Mouse (Mus musculus): ENCODE results near the gene Heatr5a. TPM values are rescaled to one million over a fixed set of nuclear protein-coding genes. Genes with fewer than 3 reads are reported as not detected.

Heatr5a gene
- total and polyA plus RNA-seq, 3 experiments = 20.6 to 23.6 (median 21.4) TPM

DNA sequence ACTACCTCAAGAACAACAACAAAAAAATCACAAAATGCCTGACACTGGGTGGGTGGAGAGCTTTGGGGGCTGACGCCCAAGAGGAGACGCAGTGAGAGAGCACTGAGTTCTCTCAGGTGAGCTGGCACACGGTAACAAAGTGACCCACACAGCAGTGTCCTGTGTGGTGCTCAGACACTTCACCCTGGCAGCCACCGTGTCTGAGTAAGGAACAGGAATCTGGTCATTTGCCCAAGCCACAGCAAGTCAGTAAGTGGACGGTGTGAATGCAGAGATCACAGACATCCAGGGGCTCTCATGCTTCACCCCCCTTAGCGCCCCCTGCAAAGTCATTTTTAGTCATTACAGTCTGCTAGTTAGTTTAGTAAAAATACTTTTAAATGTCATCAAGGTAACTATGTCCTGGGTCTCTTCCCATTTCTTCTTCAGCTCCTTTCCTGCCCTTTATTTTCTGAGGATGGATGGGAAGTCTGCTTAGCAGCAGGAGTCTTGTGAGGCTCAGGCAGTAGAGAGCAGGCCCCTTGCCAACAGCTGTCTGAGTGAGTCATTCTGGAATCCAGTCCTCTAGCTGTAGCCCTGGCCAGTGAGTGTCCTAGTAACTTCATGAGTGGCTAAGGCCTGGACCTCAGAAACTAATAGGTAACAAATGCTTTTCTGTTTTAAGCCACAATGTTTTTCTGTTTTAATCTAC lies 88.4 kb downstream of the Heatr5a start:
- H3K27ac ChIP-seq = no peak overlapping the region
- TF ChIP-seq POLR2A (IDR thresholded peaks at IDR 0.05; ENCODE audit: insufficient read depth, low read depth, low read length) (no peak), EP300 (IDR thresholded peaks at IDR 0.05; ENCODE audit: insufficient read depth, low read depth, low read length) (no peak), CTCF (IDR thresholded peaks at IDR 0.05) (no peak)
- H3K27me3 ChIP-seq (ENCODE audit: control insufficient read depth, insufficient read depth, low read length) = no peaks in the 10 kb centered on the region
- H3K79me2 ChIP-seq (replicated peaks; ENCODE audit: control insufficient read depth, insufficient read depth, low read length) = no peaks in the 10 kb centered on the region
- peak; percentile 57 to 72 for DNase-seq
- 67% methylated on average over 6 of the region's 6 CpGs for WGBS
- no peak overlapping the region for H3K9ac ChIP-seq (ENCODE audit: low read depth, low read length)
- H3K4me1 ChIP-seq (ENCODE audit: control insufficient read depth, insufficient read depth, low read length) = peaks cover 1% of the 10 kb centered on the region
- H3K4me3 ChIP-seq = no peak overlapping the region
- intact Hi-C loops (cut with DNase I) = loop anchor here (2.0 kb wide), 1 partner anchor 54 kb away; the partner anchor contains the start of gene Hectd1
- no peaks in the 10 kb centered on the region for H3K36me3 ChIP-seq (ENCODE audit: control insufficient read depth, insufficient read depth, low read length)

DNA sequence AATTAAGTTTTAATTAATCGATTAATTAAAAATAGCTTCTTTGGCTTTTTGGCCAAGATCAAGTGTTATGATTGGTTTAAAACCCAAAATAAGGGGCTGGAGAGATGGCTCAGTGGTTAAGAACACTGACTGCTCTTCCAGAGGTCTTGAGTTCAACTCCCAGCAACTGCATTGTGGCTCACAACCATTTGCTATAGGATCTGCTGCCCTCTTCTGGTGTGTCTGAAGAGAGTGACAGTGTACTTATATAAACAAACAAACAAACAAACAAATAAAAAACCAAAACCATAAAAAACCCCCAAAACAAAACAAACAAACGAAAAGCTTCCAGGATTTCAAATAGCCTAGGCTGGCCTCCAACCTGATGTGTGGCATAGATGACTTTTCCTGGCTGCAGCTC lies 89.3 kb downstream of the Heatr5a start:
- Histone ChIP-seq H3K36me3 (ENCODE audit: control insufficient read depth, insufficient read depth, low read length) (no peaks in the 10 kb centered on the region), H3K4me1 (ENCODE audit: control insufficient read depth, insufficient read depth, low read length) (peaks cover 1% of the 10 kb centered on the region), H3K9ac (ENCODE audit: low read depth, low read length) (no peak overlapping the region), H3K27ac (no peak overlapping the region), H3K4me3 (no peak overlapping the region), H3K79me2 (replicated peaks; ENCODE audit: control insufficient read depth, insufficient read depth, low read length) (no peaks in the 10 kb centered on the region), H3K27me3 (ENCODE audit: control insufficient read depth, insufficient read depth, low read length) (no peaks in the 10 kb centered on the region)
- WGBS = 93% methylated on average over 2 of the region's 2 CpGs
- intact Hi-C loops (cut with DNase I) = loop anchor here (2.0 kb wide), 1 partner anchor 53 kb away; the partner anchor contains the start of gene Hectd1
- no peak for DNase-seq
- TF ChIP-seq EP300 (IDR thresholded peaks at IDR 0.05; ENCODE audit: insufficient read depth, low read depth, low read length) (no peak), CTCF (IDR thresholded peaks at IDR 0.05) (peak; percentile 46)

- 55% methylated on average over 11 of the region's 11 CpGs for WGBS
These were observed 99.5 kb downstream of the Heatr5a start for GRCm38 (mm10) chr12:51871446-51872144.

DNA sequence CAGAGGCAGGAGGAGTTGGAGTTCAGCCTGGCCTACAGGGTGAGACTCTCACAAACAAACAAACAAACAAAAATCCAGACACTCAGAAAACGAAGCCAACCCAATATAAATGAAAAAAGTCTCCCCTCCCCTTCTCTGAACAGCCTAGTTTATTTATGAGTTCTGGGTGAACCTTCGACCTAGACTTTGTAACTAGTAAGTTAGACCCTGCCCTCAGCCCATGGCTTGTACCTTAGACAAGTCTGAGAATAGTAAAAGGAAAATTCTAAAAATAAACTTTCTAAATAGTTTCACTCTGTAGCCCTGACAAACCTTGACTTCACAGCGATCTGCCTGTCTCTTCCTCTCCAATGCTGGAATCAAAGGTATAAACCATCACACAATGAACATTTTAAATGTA lies 101.6 kb downstream of the Heatr5a start:
- TF ChIP-seq CTCF (IDR thresholded peaks at IDR 0.05) (no peak), POLR2A (IDR thresholded peaks at IDR 0.05; ENCODE audit: insufficient read depth, low read depth, low read length) (no peak), EP300 (IDR thresholded peaks at IDR 0.05; ENCODE audit: insufficient read depth, low read depth, low read length) (no peak)
- Histone ChIP-seq H3K9ac (ENCODE audit: low read depth, low read length) (no peak overlapping the region), H3K27ac (no peak overlapping the region), H3K36me3 (ENCODE audit: control insufficient read depth, insufficient read depth, low read length) (no peaks in the 10 kb centered on the region), H3K4me1 (ENCODE audit: control insufficient read depth, insufficient read depth, low read length) (peaks cover 12% of the 10 kb centered on the region), H3K4me3 (no peak overlapping the region), H3K79me2 (replicated peaks; ENCODE audit: control insufficient read depth, insufficient read depth, low read length) (no peaks in the 10 kb centered on the region), H3K27me3 (ENCODE audit: control insufficient read depth, insufficient read depth, low read length) (no peaks in the 10 kb centered on the region)
- 62% methylated on average over 3 of the region's 3 CpGs for WGBS
- intact Hi-C loops (cut with DNase I) = loop anchor here (5.0 kb wide), 1 partner anchor 42 kb away; the partner anchor contains the start of gene Hectd1
- no peak for DNase-seq

More at GRCm38 (mm10) chr12:51871446-51872144, 99.5 kb downstream of the Heatr5a start:
- Histone ChIP-seq H3K4me3 (no peak overlapping the region), H3K27me3 (ENCODE audit: control insufficient read depth, insufficient read depth, low read length) (no peaks in the 10 kb centered on the region), H3K9ac (ENCODE audit: low read depth, low read length) (no peak overlapping the region), H3K4me1 (ENCODE audit: control insufficient read depth, insufficient read depth, low read length) (peaks cover under 1% of the 10 kb centered on the region; the same call in 1 of the 2 replicates), H3K79me2 (replicated peaks; ENCODE audit: control insufficient read depth, insufficient read depth, low read length) (no peaks in the 10 kb centered on the region), H3K36me3 (ENCODE audit: control insufficient read depth, insufficient read depth, low read length) (no peaks in the 10 kb centered on the region), H3K27ac (no peak overlapping the region)
- TF ChIP-seq CTCF (IDR thresholded peaks at IDR 0.05) (no peak), EP300 (IDR thresholded peaks at IDR 0.05; ENCODE audit: insufficient read depth, low read depth, low read length) (no peak), POLR2A (IDR thresholded peaks at IDR 0.05; ENCODE audit: insufficient read depth, low read depth, low read length) (no peak)
- intact Hi-C loops (cut with DNase I) = no loop called here
- DNase-seq = no peak

- intact Hi-C loops (cut with DNase I) = loop anchor here (5.0 kb wide), 1 partner anchor 40 kb away; the partner anchor contains the start of gene Hectd1
- no peak for DNase-seq
- Histone ChIP-seq H3K79me2 (replicated peaks; ENCODE audit: control insufficient read depth, insufficient read depth, low read length) (no peaks in the 10 kb centered on the region), H3K4me1 (ENCODE audit: control insufficient read depth, insufficient read depth, low read length) (peaks cover 14% of the 10 kb centered on the region), H3K9ac (ENCODE audit: low read depth, low read length) (no peak overlapping the region), H3K36me3 (ENCODE audit: control insufficient read depth, insufficient read depth, low read length) (no peaks in the 10 kb centered on the region), H3K4me3 (no peak overlapping the region), H3K27me3 (ENCODE audit: control insufficient read depth, insufficient read depth, low read length) (no peaks in the 10 kb centered on the region), H3K27ac (no peak overlapping the region)
- 83% methylated on average over 8 of the region's 8 CpGs for WGBS
- TF ChIP-seq EP300 (IDR thresholded peaks at IDR 0.05; ENCODE audit: insufficient read depth, low read depth, low read length) = no peak
- TF ChIP-seq CTCF (IDR thresholded peaks at IDR 0.05) = no peak
- TF ChIP-seq POLR2A (IDR thresholded peaks at IDR 0.05; ENCODE audit: insufficient read depth, low read depth, low read length) = no peak
These were observed 104.0 kb downstream of the Heatr5a start for GRCm38 (mm10) chr12:51867076-51867475.
